Mouse (Mus musculus): ENCODE data around the gene 1110008P14Rik.

1110008P14Rik gene

DNA sequence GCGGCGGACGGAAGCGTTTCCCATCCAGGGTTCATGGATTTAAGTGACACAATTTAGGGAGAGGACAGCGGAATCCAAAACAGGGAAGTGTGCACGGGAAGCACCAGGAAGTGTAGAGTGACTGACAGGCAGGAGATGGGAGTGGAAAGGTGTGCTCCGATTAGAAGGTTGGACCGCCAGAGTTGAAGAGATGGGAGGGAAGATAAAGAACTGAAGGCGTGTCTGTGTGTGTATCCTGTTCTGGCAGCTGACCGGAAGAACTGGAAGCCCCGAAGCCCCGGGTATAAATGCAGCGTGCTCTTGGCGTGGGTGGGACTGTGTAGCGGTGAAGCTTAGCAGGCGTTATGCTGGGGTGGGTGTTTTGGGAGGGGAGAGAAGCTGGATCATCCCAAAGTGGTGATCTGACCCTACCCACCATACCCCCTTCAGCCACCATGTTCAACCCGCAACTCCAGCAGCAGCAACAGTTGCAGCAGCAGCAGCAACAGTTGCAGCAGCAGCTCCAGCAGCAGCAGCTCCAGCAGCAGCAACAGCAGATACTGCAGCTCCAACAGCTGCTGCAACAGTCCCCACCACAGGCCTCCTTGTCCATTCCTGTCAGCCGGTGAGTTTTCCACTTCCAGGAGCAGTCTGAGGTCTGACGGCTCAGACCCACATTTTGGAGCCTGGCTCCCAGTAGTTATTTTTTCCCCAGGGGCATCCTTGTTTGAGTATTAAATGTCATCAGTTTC, 18.2 kb downstream of the 1110008P14Rik start:
- CTCF ChIA-PET, result interaction anchor here (1.1 kb wide), 1 partner anchor 17 kb away, joined by 7 read pairs; no protein-coding TSS in a partner anchor

DNA sequence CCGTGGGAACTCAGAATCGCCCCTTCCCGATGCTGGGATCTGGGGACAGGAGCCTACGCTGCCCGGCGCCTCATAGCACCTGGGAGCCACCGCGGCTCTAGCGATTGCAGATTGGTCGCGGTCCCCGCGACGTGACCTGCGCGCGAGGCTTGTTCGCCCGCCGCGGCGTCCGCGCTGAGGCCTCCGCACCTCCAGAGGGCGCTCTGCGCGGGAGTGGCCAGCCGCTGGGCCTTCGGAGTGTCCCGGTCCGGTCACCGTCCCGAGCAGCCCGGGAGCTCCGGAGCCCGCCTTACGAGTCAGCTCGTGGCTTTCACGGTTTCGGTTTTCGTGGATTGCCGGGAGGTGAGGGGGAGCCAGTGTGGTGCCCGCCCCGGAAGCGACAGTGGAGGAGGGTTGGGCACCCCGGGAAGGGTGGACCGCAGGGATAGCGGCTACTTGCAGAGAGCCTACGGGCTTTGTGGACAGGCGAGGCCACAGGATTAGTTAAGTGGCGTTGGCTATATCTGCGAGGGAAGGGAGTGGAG, 18.9 kb downstream of the 1110008P14Rik start:
- CTCF ChIA-PET, result interaction anchor here (0.6 to 1.1 kb wide), 5 partner anchors 17 to 656 kb away, joined by 4 to 8 read pairs (median 6); no protein-coding TSS in a partner anchor

DNA sequence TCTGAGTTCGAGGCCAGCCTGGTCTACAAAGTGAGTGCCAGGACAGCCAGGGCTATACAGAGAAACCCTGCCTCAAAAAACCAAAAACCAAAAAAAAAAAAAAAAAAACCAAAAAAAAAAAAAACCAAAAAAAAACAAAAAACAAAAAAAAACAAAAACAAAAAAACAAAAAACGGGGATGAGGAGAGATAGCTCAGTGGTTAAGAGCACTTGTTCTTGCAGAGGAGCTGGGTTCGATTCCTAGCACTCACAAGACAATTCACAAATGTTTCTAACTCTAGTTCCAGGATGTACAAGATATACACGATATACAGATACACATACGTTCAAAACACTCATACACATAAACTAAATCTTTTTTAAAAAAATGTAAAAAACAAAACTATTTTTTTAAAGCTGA, 19.5 kb downstream of the 1110008P14Rik start:
- CTCF ChIA-PET, result interaction anchor here (0.6 to 1.1 kb wide), 5 partner anchors 16 to 656 kb away, joined by 4 to 8 read pairs (median 6); no protein-coding TSS in a partner anchor

DNA sequence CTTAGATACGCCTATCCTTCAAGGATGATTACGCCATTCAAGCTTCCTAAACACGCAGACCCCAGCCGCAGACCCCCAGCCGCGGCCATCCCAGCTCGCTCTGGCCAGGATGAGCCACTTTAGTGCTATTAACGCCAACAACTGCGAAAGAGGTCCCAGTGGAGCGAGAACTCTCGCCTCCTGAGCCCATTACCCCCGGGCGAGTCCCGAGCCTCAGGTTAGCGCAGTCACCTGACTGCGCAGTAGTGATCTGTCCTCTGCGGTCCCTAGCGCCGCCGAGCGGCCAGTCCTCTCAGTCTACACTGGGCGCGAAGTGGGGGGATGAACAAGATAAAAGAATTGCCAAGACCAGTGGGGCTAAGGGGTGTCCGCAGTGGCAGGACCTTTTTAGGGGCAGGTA, 20.3 kb downstream of the 1110008P14Rik start:
- CTCF ChIA-PET, result no interaction called here

DNA sequence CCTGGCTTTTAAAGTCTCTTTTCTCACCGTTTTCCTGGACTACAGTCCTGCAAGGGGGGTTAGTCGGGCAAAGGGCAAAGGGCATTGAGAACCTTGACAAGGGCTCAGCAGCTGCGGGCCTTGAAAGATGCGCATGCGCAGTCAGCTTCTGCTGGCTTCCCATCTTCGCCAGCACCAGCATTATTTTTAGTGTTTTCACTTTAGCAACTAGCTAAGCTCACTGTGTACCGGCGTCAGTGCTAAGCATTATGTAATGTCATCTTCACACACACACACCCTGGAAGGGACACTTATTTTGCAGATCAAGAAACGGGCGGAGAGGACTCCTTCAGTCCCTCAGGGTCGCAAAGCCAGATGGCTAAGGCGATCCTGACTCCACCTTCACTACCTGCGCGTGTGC, 21.0 kb downstream of the 1110008P14Rik start:
- CTCF ChIA-PET, result interaction anchor here (0.6 kb wide), 2 partner anchors 14 to 15 kb away, joined by 3 to 4 read pairs; no protein-coding TSS in a partner anchor

DNA sequence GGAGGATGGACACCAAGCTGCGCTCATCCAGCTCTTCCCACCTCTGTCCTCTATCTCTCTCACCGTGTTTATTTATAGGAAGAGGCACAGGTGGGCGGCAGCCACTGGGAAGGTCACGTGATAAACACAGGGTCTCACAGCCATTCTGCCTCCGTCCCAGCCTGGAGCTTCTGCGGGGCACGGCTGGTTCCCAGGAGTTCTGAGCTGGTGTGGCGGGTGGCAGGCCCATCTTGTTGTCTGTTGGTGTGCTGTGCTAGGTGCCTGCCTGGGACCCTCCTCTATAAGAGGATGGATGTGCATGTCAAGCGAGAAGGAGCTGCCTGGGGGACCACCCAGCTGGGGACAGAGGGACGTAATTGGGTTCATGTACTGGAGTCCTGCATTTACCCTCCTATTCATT, 23.4 kb downstream of the 1110008P14Rik start:
- CTCF ChIA-PET, result no interaction called here

DNA sequence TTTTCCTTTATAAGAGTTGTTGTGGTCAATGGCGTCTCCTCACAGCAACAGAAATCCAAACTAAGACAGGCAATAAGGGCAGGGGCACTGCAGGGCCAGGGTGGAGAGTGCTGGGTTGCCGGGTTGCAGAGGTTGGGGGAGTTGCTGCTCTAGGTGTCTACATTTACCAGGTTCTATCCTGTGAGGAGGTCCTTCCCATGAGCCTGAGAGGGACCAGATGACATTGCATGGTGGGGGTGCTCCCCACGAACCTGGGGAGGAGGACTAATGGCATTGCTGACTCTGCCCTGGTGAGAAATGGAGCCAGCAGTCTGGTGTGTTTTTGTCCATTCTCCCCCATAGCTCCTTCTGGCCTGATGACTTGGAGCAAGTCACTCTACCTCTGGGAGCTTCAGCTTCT, 24.0 kb downstream of the 1110008P14Rik start:
- CTCF ChIA-PET, result no interaction called here

DNA sequence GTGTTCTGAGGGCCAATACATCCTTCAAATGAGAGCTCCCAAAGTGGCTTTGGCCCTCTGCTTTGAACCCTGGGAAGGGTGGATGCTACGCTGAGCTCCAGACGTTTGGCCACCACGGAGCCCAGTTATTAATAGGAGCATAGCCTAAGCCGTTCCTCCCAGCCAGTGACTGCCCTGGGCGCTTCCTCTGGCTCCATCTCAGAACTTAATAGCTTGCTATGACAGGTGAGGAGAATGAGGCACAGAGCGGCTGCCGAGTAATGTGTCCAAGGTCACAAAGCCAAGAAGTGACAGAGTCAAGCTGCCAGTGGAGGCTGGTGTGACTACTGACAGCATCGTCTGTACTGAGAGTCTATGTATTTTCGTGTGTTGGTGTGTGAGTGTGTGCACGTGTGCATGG, 25.5 kb downstream of the 1110008P14Rik start:
- CTCF ChIA-PET, result interaction anchor here (0.7 kb wide), 1 partner anchor 20 kb away, joined by 3 read pairs; no protein-coding TSS in a partner anchor

DNA sequence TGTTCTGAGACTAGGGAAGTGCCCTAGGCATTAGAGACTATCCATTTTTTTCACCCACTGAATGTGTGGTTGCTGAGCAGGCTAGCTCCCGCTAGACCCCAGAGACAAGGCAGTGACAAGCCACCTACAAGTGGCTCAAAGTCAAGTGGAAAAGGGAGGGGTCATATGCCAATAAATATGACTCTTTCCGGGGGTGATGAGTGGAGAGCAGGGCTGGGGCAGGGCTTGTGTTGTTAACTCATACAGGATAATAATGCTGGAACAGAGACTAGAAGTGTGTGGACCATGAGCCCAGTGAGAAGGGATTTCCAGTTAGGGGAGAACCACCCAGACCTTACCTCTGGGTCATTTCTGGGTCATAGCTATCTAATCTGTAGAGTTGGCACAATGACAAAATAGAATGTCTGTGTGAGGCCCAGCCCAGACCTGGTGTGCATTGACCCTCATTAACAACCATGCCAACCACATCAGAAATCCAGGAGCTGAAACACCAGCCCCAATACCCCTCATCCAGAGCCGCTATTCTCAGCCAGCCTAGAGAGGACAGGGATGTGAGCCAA, 27.3 kb downstream of the 1110008P14Rik start:
- CTCF ChIA-PET, result no interaction called here

DNA sequence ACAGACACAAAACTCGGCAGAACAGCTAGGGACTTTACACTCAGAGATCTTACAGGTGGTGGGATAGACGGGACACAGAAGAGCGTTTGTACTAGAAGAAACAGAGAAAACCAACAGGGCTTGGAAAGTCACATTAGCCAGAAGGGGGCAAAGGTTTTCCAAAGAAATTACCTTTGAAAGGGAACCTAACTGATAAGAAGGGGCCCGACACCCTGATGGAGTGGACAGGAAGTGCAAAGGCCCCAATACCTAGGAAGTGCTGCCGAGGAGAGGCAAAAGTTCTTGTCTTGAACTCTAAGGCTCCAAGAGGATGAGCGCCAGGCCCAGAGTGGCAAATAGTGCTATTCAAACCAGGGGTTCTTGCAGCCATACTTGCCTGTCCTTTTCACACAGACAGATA, 27.9 kb downstream of the 1110008P14Rik start:
- CTCF ChIA-PET, result no interaction called here

DNA sequence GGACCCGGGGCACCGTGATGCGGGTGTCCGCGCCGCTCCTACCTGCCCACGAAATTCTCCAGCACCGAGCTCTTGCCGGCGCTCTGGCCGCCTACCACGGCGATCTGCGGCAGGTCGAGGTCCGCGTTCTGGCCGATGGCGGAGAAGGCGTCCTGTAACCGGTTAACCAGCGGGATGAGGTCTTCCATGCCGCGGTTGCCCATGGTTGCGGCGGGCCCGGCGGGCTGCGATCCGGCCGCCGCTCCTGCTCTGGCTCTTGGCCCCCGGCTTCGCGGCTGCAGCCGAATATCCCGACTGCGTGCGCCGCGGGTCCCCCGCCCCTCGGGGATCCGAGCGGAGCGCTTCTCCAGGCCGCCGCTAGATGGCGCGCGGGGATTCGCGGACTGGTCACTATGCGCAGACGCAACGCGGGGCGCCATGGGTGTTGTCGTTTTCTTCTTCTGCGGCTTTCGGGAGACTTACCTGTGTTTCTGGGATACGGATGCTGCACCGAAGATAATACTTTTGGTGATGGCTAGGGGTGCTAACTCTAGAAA, 28.7 kb downstream of the 1110008P14Rik start, which contains the start of gene Dnm1:
TSS of gene Dnm1 (minus strand) at position 332 of the 536 bp plus-strand sequence.
- CTCF ChIA-PET, result interaction anchor here (0.7 kb wide), 1 partner anchor 298 kb away, joined by 3 read pairs; no protein-coding TSS in a partner anchor

DNA sequence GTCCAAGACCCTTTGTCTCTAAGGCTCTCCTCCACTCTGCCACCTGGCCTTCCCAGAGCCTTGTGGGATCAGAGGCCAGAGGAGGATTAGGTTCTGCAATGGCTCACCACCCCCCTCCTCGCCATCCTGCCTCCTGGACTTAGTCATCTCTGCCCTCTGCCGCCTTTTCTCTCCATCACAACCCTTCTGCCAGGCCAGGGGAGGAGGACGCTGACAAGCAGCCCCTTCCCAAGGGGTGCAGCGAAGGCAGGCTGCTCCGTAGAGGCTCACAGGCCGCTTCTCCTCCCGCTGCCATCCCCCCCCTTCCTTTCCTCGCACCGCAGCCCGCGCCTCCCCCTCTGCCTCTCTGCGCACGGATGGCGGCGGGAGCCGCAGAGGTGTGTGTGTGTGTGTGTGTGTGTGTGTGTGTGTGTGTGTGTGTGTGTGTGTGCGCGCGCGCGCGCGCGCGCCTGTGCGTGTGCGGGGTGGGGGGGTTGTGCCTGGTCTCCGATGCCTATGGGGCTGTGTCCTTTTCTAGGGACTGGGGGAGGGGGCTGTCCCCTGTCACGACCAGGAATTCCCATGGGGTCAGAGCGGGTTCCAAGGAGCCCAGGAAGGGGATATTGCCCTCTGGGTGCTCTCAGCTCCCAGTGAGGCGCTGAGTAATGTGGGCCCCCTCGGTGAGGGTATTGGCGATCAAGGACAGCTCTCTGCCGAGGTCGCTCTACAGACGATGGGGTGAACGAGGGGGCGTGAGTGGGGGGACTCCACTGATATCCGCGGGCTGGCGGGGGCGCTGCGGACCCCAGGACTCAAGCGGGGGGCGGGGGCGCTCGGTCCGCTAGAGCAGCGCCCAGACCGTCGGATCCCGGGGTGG, 29.4 kb downstream of the 1110008P14Rik start, which contains the start of gene Ciz1:
TSS of gene Ciz1 (plus strand) at position 177 of the 856 bp plus-strand sequence.
- CTCF ChIA-PET, result interaction anchor here (0.5 to 0.7 kb wide), 4 partner anchors 19 to 297 kb away, joined by 3 to 9 read pairs (median 3); no protein-coding TSS in a partner anchor

DNA sequence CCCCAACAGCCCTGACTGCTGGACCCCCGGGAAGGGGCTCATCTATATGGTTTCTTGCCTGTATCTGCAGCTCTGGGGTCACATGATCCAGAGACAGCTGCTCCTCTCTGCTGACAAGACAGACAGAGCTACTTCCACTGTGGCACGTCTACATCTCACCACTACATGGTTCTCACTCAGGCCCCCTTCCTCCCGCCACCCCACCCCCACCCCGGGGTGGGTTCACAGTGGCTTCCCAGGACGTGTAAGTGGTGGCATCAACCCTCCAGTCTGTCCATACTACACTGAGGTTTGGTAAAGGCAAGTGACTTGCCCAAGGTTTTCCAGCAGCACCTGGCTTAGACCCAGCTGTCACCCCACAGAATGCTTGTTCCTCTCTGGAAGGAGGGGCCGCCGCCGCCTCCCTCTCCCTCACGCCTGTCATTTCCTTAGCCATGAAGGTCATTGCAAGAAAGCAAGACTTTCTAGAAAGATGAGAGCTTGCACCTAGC, 30.2 kb downstream of the 1110008P14Rik start:
- CTCF ChIA-PET, result interaction anchor here (0.5 kb wide), 1 partner anchor 127 kb away, joined by 3 read pairs; no protein-coding TSS in a partner anchor

DNA sequence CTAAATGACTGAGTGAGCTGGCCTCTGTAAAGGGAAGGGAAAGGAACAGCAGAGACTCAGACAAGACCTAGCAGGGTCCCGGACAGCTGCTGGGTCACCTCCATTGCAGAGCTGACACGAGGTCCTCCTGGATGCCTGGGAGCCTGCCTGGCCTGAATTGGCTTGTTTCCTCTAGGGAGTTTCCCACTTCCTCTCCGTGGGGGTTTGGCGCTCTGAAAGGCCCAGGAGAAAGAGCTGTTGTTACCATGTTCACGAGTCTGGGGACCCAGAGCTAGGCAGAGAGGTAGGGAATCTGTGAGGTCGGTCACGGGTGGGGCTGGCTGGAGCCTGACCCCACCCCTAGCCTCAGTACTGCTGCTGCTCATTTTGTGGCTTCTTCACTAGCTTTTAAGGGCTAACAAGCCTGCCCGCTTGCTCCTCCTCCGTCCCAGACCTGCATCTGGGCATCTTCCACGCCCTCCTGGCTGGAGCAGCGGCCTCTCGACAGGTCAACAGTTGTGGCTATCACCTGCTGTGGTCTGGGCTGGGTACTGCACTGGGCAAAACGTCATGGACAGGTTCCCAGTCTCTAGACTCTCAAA, 31.2 kb downstream of the 1110008P14Rik start:
- CTCF ChIA-PET, result no interaction called here

DNA sequence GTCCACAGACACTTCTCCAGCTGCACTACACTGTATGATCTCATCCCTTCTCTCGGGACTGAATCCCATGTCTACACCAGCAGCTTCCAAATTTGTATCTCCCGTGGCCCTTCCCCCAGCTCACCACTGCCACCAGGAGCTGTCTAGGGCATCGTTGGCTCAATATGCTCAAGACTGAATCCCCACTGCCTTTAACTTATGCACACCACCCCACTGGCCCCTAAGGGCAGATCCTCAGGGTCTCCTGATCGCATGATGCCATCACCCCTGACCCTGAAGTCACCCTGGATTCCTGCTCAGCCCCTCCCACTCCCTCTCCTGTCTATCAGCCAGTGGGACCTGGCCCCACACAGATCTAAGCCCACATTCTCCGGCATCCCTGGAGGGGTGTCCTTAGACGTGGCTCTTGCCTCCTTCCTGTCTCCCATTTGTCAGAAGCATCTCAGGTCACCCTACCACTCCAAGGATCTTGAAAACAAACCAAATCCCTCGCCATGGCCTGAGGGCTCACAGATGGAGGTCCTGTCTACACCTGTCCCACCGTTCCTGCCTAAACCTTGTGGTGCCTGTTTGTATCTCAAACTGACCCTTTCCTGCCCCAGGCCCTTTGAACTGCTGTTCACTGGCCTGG, 32.0 kb downstream of the 1110008P14Rik start:
- CTCF ChIA-PET, result no interaction called here

DNA sequence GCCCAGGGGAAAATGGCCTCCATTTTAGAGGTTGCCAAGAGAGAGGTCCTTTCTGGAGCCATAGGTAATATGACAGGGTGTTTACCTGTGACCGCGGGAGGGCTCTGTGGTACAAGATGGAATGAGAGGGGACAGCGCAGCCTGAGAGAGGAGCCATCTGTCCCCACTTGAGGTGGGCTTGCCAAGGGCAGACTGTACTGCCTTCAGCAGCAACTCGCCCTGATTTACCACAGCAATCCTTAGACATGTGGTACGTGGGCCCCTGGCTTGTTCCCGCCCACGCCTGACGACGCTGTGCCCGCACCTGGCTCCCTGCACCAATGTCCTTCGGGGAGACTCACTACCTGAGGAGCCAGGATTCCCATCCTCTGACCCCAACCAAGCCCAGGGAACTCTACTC, 33.4 kb downstream of the 1110008P14Rik start:
- CTCF ChIA-PET, result no interaction called here

DNA sequence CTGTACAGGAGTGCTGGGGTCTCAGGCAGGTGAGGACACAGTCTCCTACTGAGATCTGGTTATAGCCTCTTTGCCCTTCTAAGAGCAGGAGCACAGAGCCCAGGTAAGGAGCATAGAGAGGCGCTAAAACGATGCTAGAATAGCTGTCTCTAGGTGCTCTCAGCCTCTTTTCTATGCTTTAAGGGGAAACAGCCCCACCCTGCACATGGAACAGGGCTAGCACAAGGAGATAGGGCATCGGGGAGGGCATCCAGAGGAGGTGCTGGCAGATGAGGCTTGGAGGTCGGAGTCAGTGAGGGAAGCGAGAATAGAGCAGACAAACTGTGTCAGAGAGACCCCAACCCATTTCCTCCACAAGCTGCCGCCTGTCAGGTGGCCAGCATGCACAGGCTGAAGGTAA, 34.7 kb downstream of the 1110008P14Rik start:
- CTCF ChIA-PET, result interaction anchor here (0.6 kb wide), 1 partner anchor 13 kb away, joined by 4 read pairs; no protein-coding TSS in a partner anchor

DNA sequence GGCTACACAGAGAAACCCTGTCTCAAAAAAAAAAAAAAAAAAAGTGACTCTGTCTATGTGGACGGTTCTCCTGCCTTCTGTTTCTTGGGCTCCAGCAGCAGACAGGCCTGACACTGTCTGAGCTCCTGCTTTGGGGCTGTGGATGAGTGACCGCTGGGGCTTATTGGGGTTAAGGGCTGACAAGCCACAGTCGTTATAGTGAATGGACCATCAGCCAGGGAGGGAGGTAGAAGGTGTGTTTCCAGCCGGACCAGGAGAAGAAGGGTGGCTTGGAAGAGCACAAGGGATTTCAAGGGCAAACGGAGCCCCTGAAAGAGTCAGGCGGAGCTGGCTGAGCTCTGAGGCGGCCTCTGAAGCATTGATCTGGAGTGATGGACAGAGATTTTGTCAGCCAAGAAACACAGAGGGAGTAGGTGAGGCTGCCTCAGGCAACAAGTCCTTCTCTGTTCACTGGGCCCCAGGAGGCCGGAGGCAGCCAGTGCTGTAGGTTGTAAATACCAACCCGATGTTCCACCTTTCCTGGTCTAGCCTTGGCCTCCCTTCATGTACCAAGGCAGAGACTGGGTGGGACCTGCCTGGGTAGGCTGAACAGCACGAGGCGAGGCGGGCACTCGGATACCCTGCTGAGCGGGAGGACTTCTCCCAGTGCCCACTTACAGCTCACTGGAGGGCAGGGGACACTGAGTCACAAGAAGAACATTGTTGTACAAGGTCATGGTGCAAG, 37.0 kb downstream of the 1110008P14Rik start:
- CTCF ChIA-PET, result no interaction called here

DNA sequence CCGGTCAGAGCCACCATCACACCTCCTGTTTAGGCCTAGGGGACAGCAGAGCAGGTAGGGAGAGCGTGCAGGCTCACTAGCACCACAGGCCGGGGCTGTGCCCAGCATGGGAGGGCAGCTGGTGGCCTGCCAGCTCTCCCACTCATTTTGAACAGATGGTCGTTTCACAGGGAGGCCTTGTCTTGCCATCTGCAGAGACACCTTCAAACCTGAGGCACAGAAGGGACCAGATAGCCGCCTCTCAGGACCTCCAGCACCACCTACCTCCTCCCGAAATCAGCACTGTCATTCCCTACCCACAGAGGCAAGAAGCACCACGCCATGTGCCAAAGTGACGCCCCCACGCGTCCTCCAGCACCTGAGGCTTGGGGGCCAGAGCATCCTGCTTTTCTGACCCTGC, 37.7 kb downstream of the 1110008P14Rik start:
- CTCF ChIA-PET, result no interaction called here

DNA sequence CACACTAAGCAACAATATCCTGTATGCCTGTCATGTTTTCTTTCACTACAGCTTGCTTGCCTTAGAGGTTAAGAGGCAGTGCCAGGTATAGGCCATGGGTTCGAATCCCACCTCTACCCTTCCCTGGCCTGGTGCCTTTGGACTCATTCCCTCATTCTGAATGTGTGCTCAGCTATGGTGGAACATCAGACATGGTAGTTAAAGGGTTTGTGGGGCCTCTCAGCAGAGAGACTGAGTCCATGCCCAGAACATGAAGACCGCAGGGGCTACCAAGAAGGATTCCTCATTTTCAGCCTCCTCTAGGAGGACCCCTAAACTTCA, 38.4 kb downstream of the 1110008P14Rik start:
- CTCF ChIA-PET, result no interaction called here

Data from spleen, embryonic (tissue).